Mouse (Mus musculus): ENCODE data around the gene Slc39a10.

- TF ChIP-seq ZC3H11A (IDR thresholded peaks at IDR 0.05; ENCODE audit: borderline replicate concordance, low read depth, low read length), result no peak
- no peak for TF ChIP-seq MAFK (IDR thresholded peaks at IDR 0.05; ENCODE audit: insufficient read depth, low read depth, low read length)
- no peak for TF ChIP-seq ZNF384 (IDR thresholded peaks at IDR 0.05; ENCODE audit: low read depth, low read length)
- TF ChIP-seq HCFC1 (IDR thresholded peaks at IDR 0.05; ENCODE audit: borderline replicate concordance, insufficient read depth, low read length), result no peak
Measured at GRCm38 (mm10) chr1:46886091-46886490, 6.6 kb downstream of the Slc39a10 start.
